Mouse (Mus musculus): ENCODE measurements around the gene Ggn. TPM values are rescaled to one million over a fixed set of nuclear protein-coding genes. Genes with fewer than 3 reads are reported as not detected.

Gene Ggn
- 9.7 and 10.7 TPM in 2 replicates for polyA plus RNA-seq (2012)

GRCm38 (mm10) chr7:29170066-29170754, at the start of gene Ggn, which contains the start of gene Spred3:
Gene Ggn (plus strand): TSS chr7:29170210.
Gene Spred3 (minus strand): TSS chr7:29170411.

GRCm38 (mm10) chr7:29124970-29125369, 45.0 kb upstream of the Ggn start, which contains the start of gene Ryr1:
Gene Ryr1 (minus strand): TSS chr7:29125179.

GRCm38 (mm10) chr7:29134693-29135386, 35.2 kb upstream of the Ggn start, which contains the start of gene Rasgrp4:
Gene Rasgrp4 (plus strand): TSS chr7:29134851.

GRCm38 (mm10) chr7:29155838-29156782, 13.9 kb upstream of the Ggn start, which contains the start of gene Fam98c:
Gene Fam98c (minus strand): TSS chr7:29156234.

GRCm38 (mm10) chr7:29180077-29180853, 10.3 kb downstream of the Ggn start, which contains the start of gene Psmd8:
Gene Psmd8 (minus strand): TSS chr7:29180701.

GRCm38 (mm10) chr7:29213675-29214082, 43.7 kb downstream of the Ggn start, which contains the start of gene Catsperg1:
Gene Catsperg1 (minus strand): TSS chr7:29214035.

Other genes starting within 250 kb of the Ggn start
- 339 and 350 TPM in 2 replicates for gene Actn4, start 207.9 kb upstream of the Ggn start, polyA plus RNA-seq (2012)
- gene Eif3k, start 188.3 kb upstream of the Ggn start, polyA plus RNA-seq (2012) = 182 and 191 TPM in 2 replicates
- gene Map4k1, start 188.2 kb upstream of the Ggn start, polyA plus RNA-seq (2012) = 292 and 327 TPM in 2 replicates
- gene Ryr1, start 45.0 kb upstream of the Ggn start, polyA plus RNA-seq (2012) = 0.24 and 0.67 TPM in 2 replicates
- 5.7 and 9.4 TPM in 2 replicates for gene Rasgrp4, start 35.4 kb upstream of the Ggn start, polyA plus RNA-seq (2012)
- 99.1 and 138 TPM in 2 replicates for gene Fam98c, start 14.0 kb upstream of the Ggn start, polyA plus RNA-seq (2012)
- gene Spred3, start 201 bp downstream of the Ggn start, polyA plus RNA-seq (2012) = 4.1 and 6.0 TPM in 2 replicates
- 136 and 148 TPM in 2 replicates for gene Psmd8, start 10.5 kb downstream of the Ggn start, polyA plus RNA-seq (2012)
- 0.03 TPM in 1 of 2 replicates, not detected in the other for gene Catsperg1, start 43.8 kb downstream of the Ggn start, polyA plus RNA-seq (2012)
- gene Kcnk6, start 62.3 kb downstream of the Ggn start, polyA plus RNA-seq (2012) = 6.4 and 11.4 TPM in 2 replicates
- gene Yif1b, start 68.1 kb downstream of the Ggn start, polyA plus RNA-seq (2012) = 284 and 340 TPM in 2 replicates
- gene 2200002D01Rik, start 78.3 kb downstream of the Ggn start, polyA plus RNA-seq (2012) = 1.1 and 1.3 TPM in 2 replicates
- 165 and 174 TPM in 2 replicates for gene Spint2, start 111.7 kb downstream of the Ggn start, polyA plus RNA-seq (2012)
- gene Ppp1r14a, start 119.1 kb downstream of the Ggn start, polyA plus RNA-seq (2012) = 0.46 and 1.1 TPM in 2 replicates
- 1.1 and 1.6 TPM in 2 replicates for gene Dpf1, start 133.7 kb downstream of the Ggn start, polyA plus RNA-seq (2012)

All from megakaryocyte-erythroid progenitor cell, adult 5 weeks (primary cell).